Mouse (Mus musculus): ENCODE results near the gene Cenpb. TPM values are rescaled to one million over a fixed set of nuclear protein-coding genes. Genes with fewer than 3 reads are reported as not detected.

The Cenpb gene
- polyA plus RNA-seq, 1 experiment from 2014 or later, result 9.0 TPM

DNA sequence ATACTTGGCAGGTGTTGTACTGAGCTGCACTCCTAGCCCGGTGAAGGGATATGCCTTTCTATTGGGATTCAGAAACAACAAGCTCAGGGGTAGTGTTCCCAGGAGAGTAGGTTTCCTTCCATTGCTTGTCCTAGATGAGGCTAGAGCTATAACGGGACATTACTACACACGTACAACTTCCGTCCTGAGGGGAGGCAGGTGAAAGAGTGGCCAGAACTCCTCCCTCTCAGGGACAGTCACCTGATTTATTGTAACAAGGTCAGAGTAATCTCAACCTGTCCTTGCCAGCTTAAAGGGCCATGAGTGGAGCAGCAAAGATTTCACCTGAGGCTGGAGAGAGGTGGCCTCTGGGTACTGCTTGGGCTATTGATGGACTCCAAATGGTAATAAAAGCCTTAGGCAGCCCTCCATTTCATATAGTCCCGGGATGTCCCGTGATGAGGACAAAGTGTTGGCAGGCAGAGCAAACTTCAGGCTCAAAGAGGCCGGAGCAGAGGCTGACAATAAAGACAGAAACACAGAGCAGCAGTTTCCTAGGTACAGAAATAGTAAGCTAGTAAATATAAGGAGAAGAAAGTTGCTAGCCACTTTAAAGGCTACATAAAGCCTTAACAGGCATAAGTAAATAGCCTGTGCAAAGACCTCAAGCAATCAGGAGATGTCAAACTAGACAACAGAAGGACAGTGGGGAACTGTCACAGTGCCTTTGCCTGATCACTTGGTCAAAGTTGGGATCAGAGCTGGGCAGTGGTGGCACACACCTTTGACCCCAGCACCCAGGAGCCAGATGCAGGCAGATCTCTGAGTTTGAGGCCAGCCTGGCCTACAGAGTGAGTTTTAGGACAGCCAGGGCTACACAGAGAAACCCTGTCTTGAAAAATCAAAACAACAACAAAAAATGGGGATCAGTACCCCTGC, 36.3 kb upstream of the Cenpb start:
- Histone ChIP-seq H3K4me3 (ENCODE audit: low read depth, low read length) (no peak overlapping the region), H3K27ac (ENCODE audit: low read depth, low read length) (no peak overlapping the region), H3K4me2 (replicated peaks; ENCODE audit: low read depth, low read length) (no peak overlapping the region), H3K9ac (ENCODE audit: low read depth, low read length) (no peak overlapping the region), H3K36me3 (ENCODE audit: control insufficient read depth, insufficient read depth, low read length) (no peaks in the 10 kb centered on the region), H3K27me3 (ENCODE audit: control insufficient read depth, insufficient read depth, low read length) (no peaks in the 10 kb centered on the region), H3K9me3 (ENCODE audit: control insufficient read depth, low read length) (no peaks in the 10 kb centered on the region), H3K4me1 (replicated peaks; ENCODE audit: control insufficient read depth, insufficient read depth, low read length) (0 out of 2 replicates have a peak, but pooled peaks cover under 1% of the 10 kb centered on the region)
- WGBS, result 88% methylated on average over 7 of the region's 7 CpGs
- DNase-seq (ENCODE audit: low spot score) (no peak), ATAC-seq (ENCODE audit: low FRiP score) (no peak)

DNA sequence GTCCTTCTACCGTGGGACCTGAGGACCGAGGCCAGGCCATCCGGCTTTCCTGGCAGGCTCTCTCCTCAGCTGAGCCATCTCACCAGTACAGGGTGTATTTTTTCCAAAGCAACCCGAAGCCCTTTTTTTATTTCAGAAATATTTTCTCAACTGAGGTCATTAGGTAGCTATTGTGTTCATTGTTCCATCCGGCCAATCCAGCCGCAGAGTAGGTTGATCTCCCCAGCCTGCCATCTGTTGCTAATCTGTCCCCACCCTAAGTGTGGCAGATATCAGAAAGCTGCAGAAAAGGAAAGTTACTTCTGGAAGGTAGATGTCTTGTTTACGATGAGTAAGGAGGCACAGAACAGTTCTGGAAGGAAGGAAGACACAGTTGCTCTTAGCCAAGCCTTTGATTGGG, 33.9 kb upstream of the Cenpb start:
- 88% methylated on average over 7 of the region's 7 CpGs for WGBS
- Histone ChIP-seq H3K4me1 (replicated peaks; ENCODE audit: control insufficient read depth, insufficient read depth, low read length) (0 out of 2 replicates have a peak, but pooled peaks cover 4% of the 10 kb centered on the region), H3K4me3 (ENCODE audit: low read depth, low read length) (no peak overlapping the region), H3K27ac (ENCODE audit: low read depth, low read length) (no peak overlapping the region), H3K27me3 (ENCODE audit: control insufficient read depth, insufficient read depth, low read length) (no peaks in the 10 kb centered on the region), H3K36me3 (ENCODE audit: control insufficient read depth, insufficient read depth, low read length) (no peaks in the 10 kb centered on the region), H3K9ac (ENCODE audit: low read depth, low read length) (no peak overlapping the region), H3K4me2 (replicated peaks; ENCODE audit: low read depth, low read length) (no peak overlapping the region), H3K9me3 (ENCODE audit: control insufficient read depth, low read length) (no peaks in the 10 kb centered on the region)
- DNase-seq (ENCODE audit: low spot score) (no peak), ATAC-seq (ENCODE audit: low FRiP score) (no peak)

DNA sequence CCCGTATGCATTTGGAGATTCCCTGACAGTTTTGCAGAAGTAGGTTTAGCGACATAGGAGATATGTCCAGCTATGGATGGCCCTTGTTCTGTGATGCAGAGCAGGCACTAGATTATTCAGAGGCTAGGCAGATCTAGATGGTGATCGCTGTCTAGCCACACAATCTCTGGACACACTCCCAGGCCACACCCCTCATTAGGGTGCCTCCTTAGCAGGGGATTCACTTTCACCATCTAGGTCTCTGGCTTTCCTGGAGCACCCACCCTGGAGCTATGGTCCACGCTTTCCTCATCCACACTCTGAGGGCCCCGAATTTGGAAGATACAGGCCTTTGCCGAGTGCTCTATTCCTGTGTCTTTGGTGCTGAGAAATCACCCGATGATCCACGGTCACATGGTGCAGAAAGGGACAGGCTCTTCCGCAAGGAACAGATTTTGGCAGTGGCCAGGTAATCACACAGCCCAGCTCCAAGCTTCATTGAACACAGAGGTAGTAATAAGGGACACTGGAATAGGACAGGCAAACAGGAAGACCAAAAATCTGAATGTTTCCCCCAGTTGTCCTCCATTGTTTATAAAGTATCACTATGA, 31.3 kb upstream of the Cenpb start:
- no peak for DNase-seq (ENCODE audit: low spot score)
- H3K27me3 ChIP-seq (ENCODE audit: control insufficient read depth, insufficient read depth, low read length), result no peaks in the 10 kb centered on the region
- 72% methylated on average over 9 of the region's 9 CpGs for WGBS

DNA sequence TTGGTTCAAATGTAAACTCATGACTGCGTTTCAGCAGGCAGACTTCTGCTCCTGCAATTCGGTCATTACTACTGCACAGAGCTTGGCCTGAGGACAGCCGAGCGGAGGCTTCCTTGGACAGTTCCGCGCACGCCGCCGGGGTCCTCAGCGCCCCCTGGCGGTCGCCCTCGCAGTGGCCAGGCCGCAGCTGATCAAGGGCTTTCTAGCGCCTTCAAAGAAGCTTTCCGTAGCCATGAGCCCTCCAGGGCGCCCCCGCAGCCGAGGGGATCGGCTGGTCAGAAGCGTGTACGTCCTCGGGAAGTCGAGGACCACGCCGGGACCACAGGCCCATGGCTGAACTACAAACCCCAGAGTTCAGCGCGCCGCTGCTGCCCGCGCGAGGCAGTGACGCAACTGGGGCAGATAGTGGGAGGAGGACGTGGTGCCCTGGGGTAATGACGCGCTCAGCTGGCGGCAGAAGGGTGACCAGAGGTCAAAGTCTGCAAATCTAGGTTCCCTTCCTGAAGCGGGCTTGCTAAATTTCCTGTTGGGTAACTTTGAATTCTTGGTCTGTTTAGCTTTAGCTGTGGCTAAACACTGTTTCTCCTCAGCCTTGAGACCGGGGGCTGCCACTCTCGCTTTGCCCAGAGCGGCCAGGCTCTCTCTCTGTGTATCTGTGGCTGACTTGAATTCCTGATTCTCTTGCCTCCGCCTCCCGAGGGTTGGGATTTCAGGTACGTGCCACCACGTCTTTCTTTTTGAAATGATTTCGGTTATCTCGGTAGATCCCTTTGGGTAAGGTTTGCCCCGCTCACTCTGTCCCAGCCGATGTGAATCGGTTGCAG, 30.3 kb upstream of the Cenpb start:
- H3K4me3 ChIP-seq (ENCODE audit: low read depth, low read length), result peak overlapping the region; percentile 51

More for the DNA sequence above, 31.3 kb upstream of the Cenpb start:
- H3K4me3 ChIP-seq (ENCODE audit: low read depth, low read length), result peak overlapping the region; percentile 51
- no peak overlapping the region for H3K27ac ChIP-seq (ENCODE audit: low read depth, low read length)
- H3K9ac ChIP-seq (ENCODE audit: low read depth, low read length), result peak overlapping the region; percentile 45
- 0 out of 2 replicates have a peak, but pooled peaks cover 4% of the 10 kb centered on the region for H3K4me1 ChIP-seq (replicated peaks; ENCODE audit: control insufficient read depth, insufficient read depth, low read length)
- H3K36me3 ChIP-seq (ENCODE audit: control insufficient read depth, insufficient read depth, low read length), result no peaks in the 10 kb centered on the region
- peak overlapping the region; percentile 42 for H3K4me2 ChIP-seq (replicated peaks; ENCODE audit: low read depth, low read length)
- H3K9me3 ChIP-seq (ENCODE audit: control insufficient read depth, low read length), result no peaks in the 10 kb centered on the region
- ATAC-seq (ENCODE audit: low FRiP score), result no peak

DNA sequence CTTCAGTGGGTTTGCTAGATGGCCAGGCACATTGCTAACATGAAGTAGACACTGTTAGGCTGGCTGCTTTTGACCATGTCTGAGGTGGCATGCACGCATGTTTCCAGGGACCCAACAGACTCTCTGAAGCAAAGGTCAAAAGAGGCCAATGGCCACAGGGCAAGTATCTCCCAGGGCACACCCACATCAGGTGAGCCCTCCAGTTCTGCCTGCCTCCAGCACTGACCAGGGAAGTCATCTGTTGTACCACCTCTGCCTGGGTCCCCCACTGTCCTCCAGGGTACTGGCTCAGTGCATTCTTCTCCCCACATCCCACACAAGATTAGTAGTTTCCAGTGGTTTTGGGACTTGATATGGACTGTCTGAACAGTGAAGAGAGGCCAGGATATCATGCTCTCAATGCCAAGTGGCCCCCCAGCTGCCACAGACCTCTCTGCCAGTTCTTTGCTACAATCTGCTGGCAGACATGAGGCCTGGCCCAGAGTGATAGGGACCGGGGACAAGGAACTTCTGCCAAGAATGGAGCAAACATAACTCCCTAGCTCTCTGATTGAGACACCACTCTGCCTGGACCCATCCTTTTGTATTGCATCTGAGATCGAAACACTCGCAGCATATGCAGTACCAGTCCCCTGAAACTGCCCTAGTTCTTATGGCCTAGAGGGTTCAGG, 29.4 kb upstream of the Cenpb start:
- H3K9ac ChIP-seq (ENCODE audit: low read depth, low read length), result no peak overlapping the region
- H3K4me3 ChIP-seq (ENCODE audit: low read depth, low read length), result no peak overlapping the region
- 78% methylated on average over 4 of the region's 4 CpGs for WGBS
- no peak for DNase-seq (ENCODE audit: low spot score)
- no peak overlapping the region for H3K4me2 ChIP-seq (replicated peaks; ENCODE audit: low read depth, low read length)
- ATAC-seq (ENCODE audit: low FRiP score), result no peak
- H3K9me3 ChIP-seq (ENCODE audit: control insufficient read depth, low read length), result no peaks in the 10 kb centered on the region
- H3K36me3 ChIP-seq (ENCODE audit: control insufficient read depth, insufficient read depth, low read length), result no peaks in the 10 kb centered on the region
- no peak overlapping the region for H3K27ac ChIP-seq (ENCODE audit: low read depth, low read length)
- no peaks in the 10 kb centered on the region for H3K27me3 ChIP-seq (ENCODE audit: control insufficient read depth, insufficient read depth, low read length)
- 0 out of 2 replicates have a peak, but pooled peaks cover 4% of the 10 kb centered on the region for H3K4me1 ChIP-seq (replicated peaks; ENCODE audit: control insufficient read depth, insufficient read depth, low read length)

More for the DNA sequence above, 30.3 kb upstream of the Cenpb start:
- ATAC-seq (ENCODE audit: low FRiP score) (peak; percentile 97), DNase-seq (ENCODE audit: low spot score) (peak; percentile 95)
- H3K4me2 ChIP-seq (replicated peaks; ENCODE audit: low read depth, low read length), result peak overlapping the region; percentile 42
- no peaks in the 10 kb centered on the region for H3K36me3 ChIP-seq (ENCODE audit: control insufficient read depth, insufficient read depth, low read length)
- H3K9ac ChIP-seq (ENCODE audit: low read depth, low read length), result peak overlapping the region; percentile 45
- no peaks in the 10 kb centered on the region for H3K9me3 ChIP-seq (ENCODE audit: control insufficient read depth, low read length)
- peak overlapping the region; percentile 76; the same call in 1 of the 2 replicates for H3K27ac ChIP-seq (ENCODE audit: low read depth, low read length)
- 3% methylated on average over 50 of the region's 50 CpGs for WGBS
- H3K27me3 ChIP-seq (ENCODE audit: control insufficient read depth, insufficient read depth, low read length), result no peaks in the 10 kb centered on the region
- H3K4me1 ChIP-seq (replicated peaks; ENCODE audit: control insufficient read depth, insufficient read depth, low read length), result 0 out of 2 replicates have a peak, but pooled peaks cover 4% of the 10 kb centered on the region

DNA sequence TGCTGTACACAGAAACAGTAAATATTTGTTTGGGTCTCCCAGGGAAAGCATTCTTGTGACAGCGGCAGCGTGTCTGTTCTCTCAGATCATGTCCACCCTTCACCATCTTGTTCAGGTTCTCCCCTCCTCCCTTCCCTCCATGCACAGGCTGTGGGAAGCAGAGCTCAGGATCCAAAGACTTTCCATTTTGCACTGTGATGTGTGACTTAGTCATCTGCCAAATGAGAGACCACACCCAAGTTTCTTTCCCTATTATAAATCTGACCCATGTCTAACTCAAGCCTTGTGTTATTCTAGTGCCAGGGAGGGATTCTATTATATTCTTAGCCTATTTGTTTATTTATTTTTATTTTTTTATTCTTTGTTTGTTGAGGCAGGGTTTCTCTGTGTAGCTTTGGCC, 28.5 kb upstream of the Cenpb start:
- Histone ChIP-seq H3K4me3 (ENCODE audit: low read depth, low read length) (no peak overlapping the region), H3K4me2 (replicated peaks; ENCODE audit: low read depth, low read length) (no peak overlapping the region), H3K27ac (ENCODE audit: low read depth, low read length) (no peak overlapping the region), H3K27me3 (ENCODE audit: control insufficient read depth, insufficient read depth, low read length) (no peaks in the 10 kb centered on the region), H3K36me3 (ENCODE audit: control insufficient read depth, insufficient read depth, low read length) (no peaks in the 10 kb centered on the region), H3K9ac (ENCODE audit: low read depth, low read length) (no peak overlapping the region), H3K9me3 (ENCODE audit: control insufficient read depth, low read length) (no peaks in the 10 kb centered on the region), H3K4me1 (replicated peaks; ENCODE audit: control insufficient read depth, insufficient read depth, low read length) (0 out of 2 replicates have a peak, but pooled peaks cover 4% of the 10 kb centered on the region)
- WGBS, result 82% methylated on average over 2 of the region's 2 CpGs
- ATAC-seq (ENCODE audit: low FRiP score) (no peak), DNase-seq (ENCODE audit: low spot score) (no peak)

DNA sequence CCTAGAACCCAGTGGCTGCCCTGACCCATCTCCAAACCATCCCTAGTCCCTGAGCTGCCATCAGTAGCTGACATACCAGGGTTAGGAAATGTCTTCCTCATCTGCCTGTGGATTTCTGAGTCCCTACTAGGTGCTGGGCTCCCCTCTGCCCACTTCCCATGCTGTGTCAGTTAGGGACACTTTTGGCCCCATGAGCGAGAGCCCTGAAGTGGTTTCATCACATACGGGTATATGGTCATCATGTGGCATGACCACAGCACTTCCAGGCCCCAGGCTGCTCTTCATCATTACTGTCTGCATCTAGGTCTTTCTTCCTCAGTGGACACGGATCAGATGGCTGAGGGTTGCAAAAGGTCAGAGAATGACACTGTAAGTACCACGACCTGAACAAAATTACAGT, 26.9 kb upstream of the Cenpb start, which contains the start of gene Ap5s1:
Gene Ap5s1 (plus strand): TSS at position 301 of the 400 bp plus-strand sequence.
- DNase-seq (ENCODE audit: low spot score) (no peak), ATAC-seq (ENCODE audit: low FRiP score) (no peak)
- Histone ChIP-seq H3K27ac (ENCODE audit: low read depth, low read length) (no peak within 1 kb of the TSS), H3K9me3 (ENCODE audit: control insufficient read depth, low read length) (no peaks in the 10 kb centered on the region), H3K4me2 (replicated peaks; ENCODE audit: low read depth, low read length) (no peak within 1 kb of the TSS), H3K4me3 (ENCODE audit: low read depth, low read length) (no peak within 1 kb of the TSS), H3K27me3 (ENCODE audit: control insufficient read depth, insufficient read depth, low read length) (no peaks in the 10 kb centered on the region), H3K9ac (ENCODE audit: low read depth, low read length) (no peak within 1 kb of the TSS), H3K36me3 (ENCODE audit: control insufficient read depth, insufficient read depth, low read length) (no peaks in the 10 kb centered on the region), H3K4me1 (replicated peaks; ENCODE audit: control insufficient read depth, insufficient read depth, low read length) (0 out of 2 replicates have a peak, but pooled peaks cover 4% of the 10 kb centered on the region)
- WGBS, result 83% methylated on average over 4 of the region's 4 CpGs

Data from hindbrain, embryonic 11.5 days (tissue).